Mouse (Mus musculus) erythroblast, embryonic 14.5 days (primary cell): Measurements from ENCODE around the gene Atp6v1b1.

Source experiments
- GATA1 ChIP-seq: IDR thresholded peaks from 2 replicates; pipeline ENCODE4 v1.6.1; 2012; ENCODE audit warnings: low read length, inconsistent platforms, mixed read lengths
- TAL1 ChIP-seq: IDR thresholded peaks from 3 replicates; pipeline ENCODE4 v1.6.1; 2012; ENCODE audit warnings: low read length, inconsistent platforms, mixed read lengths

GRCm38 (mm10) chr6:83775638-83776293 is 33.0 kb downstream of the Atp6v1b1 start, which contains the start of gene Tex261:
- no peak for TF ChIP-seq TAL1
- no peak for TF ChIP-seq GATA1
